Mouse (Mus musculus): ENCODE data around the gene Mical3.
"Not testable (repeated sequence)": the region's sequence is repeated elsewhere in the genome, so short reads cannot be mapped to it uniquely, and the experiment has no call there.

DNA sequence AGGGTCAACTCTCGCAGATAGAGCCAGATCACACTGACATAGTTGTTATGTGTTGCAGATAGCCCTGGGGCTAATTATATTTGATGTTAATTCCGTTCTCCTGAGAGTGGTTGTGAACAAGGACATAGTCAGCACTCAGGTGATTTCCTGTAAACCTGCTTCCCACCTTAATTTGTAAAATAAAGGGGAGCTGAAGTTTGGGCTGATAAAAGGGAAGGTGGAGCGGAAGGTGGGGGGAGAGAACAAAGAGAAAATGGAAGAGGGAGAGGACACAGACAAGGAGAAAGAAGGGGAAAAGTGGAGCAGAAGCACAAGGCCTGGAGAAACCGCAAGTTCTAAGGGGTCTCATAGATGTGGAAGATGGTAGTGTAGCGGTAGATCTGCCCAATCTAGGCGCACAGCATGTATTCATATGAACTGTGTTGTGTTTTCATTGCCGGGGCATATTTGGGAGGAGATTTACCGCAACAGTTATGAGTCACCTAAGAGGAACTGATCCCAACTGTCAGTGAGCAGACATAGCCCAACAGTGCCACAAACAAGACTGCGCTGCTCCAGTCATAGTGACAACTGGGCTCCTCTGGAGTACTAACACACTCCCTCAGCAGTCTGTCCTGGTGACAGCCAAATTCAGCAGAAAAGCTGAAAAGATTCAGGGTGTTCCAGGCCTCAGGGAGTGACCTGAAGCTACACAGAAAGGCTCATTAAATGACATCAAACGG is 222.8 kb downstream of the Mical3 start:
- not testable (repeated sequence) for TF ChIP-seq CTCF (IDR thresholded peaks at IDR 0.05; ENCODE audit: borderline replicate concordance, control insufficient read depth, extremely low read depth, insufficient read depth, low read length, poor library complexity); POLR2A (IDR thresholded peaks at IDR 0.05; ENCODE audit: control insufficient read depth, extremely low read depth, insufficient read depth, low read length, poor library complexity)

All from thymus, adult 2 months (tissue).